Mouse (Mus musculus) lung, embryonic 14.5 days (tissue): ENCODE data around the gene Serinc1. TPM values are rescaled to one million over a fixed set of nuclear protein-coding genes. Genes with fewer than 3 reads are reported as not detected.
A peak's percentile ranks its signal among the peaks of the same experiment; 100 is the strongest.

Source experiments
- ATAC-seq: fragments of 200-750 bp; cut with Nextera tagmentation; 2 replicates; pipeline ENCODE4 v1.8.0; 2017; ENCODE audit warnings: mild to moderate bottlenecking, moderate TSS enrichment, moderate library complexity; ENCODE audit not compliant: insufficient read depth
- DNase-seq: peaks from one replicate; pipeline ENCODE4 v3.0.0-alpha.2; 2015
- H3K27ac ChIP-seq: fragments of 300-500 bp; sonication (generic); 2 replicates; pipeline ENCODE4 v1.5.1; 2014; ENCODE audit warnings: low read depth, mild to moderate bottlenecking, moderate library complexity
- H3K27me3 ChIP-seq: fragments of 300-500 bp; sonication (generic); 2 replicates; pipeline ENCODE4 v1.6.1; 2014; ENCODE audit warnings: low read length, control low read depth; ENCODE audit not compliant: insufficient read depth
- H3K36me3 ChIP-seq: fragments of 300-500 bp; sonication (generic); 2 replicates; pipeline ENCODE4 v1.6.1; 2014; ENCODE audit warnings: control low read depth; ENCODE audit not compliant: insufficient read depth
- H3K4me1 ChIP-seq: fragments of 300-500 bp; sonication (generic); 2 replicates; pipeline ENCODE4 v1.6.1; 2014; ENCODE audit warnings: antibody characterized with exemption, control low read depth; ENCODE audit not compliant: insufficient read depth
- H3K4me2 ChIP-seq: fragments of 300-500 bp; sonication (generic); 2 replicates; pipeline ENCODE4 v1.6.1; 2014; ENCODE audit warnings: mild to moderate bottlenecking
- H3K4me3 ChIP-seq: fragments of 300-500 bp; sonication (generic); 2 replicates; pipeline ENCODE4 v1.5.1; 2014; ENCODE audit warnings: low read depth, low read length
- H3K9ac ChIP-seq: fragments of 300-500 bp; sonication (generic); 2 replicates; pipeline ENCODE4 v1.6.1; 2014
- H3K9me3 ChIP-seq: fragments of 300-500 bp; sonication (generic); 2 replicates; pipeline ENCODE4 v1.6.1; 2016; ENCODE audit warnings: low read depth, low read length, control low read depth
- CTCF ChIP-seq: IDR thresholded peaks from 2 replicates; pipeline ENCODE4 v1.5.1; 2016; ENCODE audit warnings: antibody characterized with exemption, low read depth
- WGBS: fragments of 180-500 bp; shearing (Covaris S2); extraction: QIAGEN DNeasy Blood & Tissue Kit; methylation state at CpG from one replicate; pipeline ENCODE4 v1.1.7; 2014; 5-methylcytosine and 5-hydroxymethylcytosine counted together
- polyA plus RNA-seq: library from polyadenylated mRNA; unstranded; fragments of >200 nt; fragmentation: Nextera tagmentation; extraction: Ambion mirVana; gene quantifications from 2 replicates; pipeline ENCODE4 v1.2.1, GENCODE M21; 2014

Serinc1 gene
- polyA plus RNA-seq, 1 experiment from 2014 or later: 138 TPM

GRCm38 (mm10) chr10:57484741-57485140 is 47.6 kb downstream of the Serinc1 start:
- no peaks in the 10 kb centered on the region for H3K9me3 ChIP-seq
- H3K4me1 ChIP-seq: peaks cover 4% of the 10 kb centered on the region; the same call in 1 of the 2 replicates
- no peak for ATAC-seq
- no peak overlapping the region for H3K9ac ChIP-seq
- no peaks in the 10 kb centered on the region for H3K36me3 ChIP-seq
- no peak overlapping the region for H3K4me3 ChIP-seq
- no peak for DNase-seq
- no peak overlapping the region for H3K4me2 ChIP-seq
- 75% methylated on average over 3 of the region's 3 CpGs for WGBS
- no peak for TF ChIP-seq CTCF
- no peak overlapping the region for H3K27ac ChIP-seq
- no peaks in the 10 kb centered on the region for H3K27me3 ChIP-seq

GRCm38 (mm10) chr10:57481717-57482116 is 50.6 kb downstream of the Serinc1 start:
- ATAC-seq (no peak), DNase-seq (no peak)
- no peak overlapping the region for H3K9ac ChIP-seq
- H3K36me3 ChIP-seq: no peaks in the 10 kb centered on the region
- H3K27me3 ChIP-seq: no peaks in the 10 kb centered on the region
- H3K4me3 ChIP-seq: no peak overlapping the region
- H3K27ac ChIP-seq: no peak overlapping the region
- H3K4me2 ChIP-seq: no peak overlapping the region
- no peaks in the 10 kb centered on the region for H3K4me1 ChIP-seq
- no peak for TF ChIP-seq CTCF
- no peaks in the 10 kb centered on the region for H3K9me3 ChIP-seq
- 34% methylated on average over 5 of the region's 5 CpGs for WGBS

GRCm38 (mm10) chr10:57477121-57477843 is 55.0 kb downstream of the Serinc1 start:
- DNase-seq (peak; percentile 5), ATAC-seq (no peak)
- H3K27me3 ChIP-seq: no peaks in the 10 kb centered on the region
- 66% methylated on average over 9 of the region's 9 CpGs for WGBS
- H3K4me1 ChIP-seq: no peaks in the 10 kb centered on the region
- TF ChIP-seq CTCF: no peak
- H3K36me3 ChIP-seq: no peaks in the 10 kb centered on the region
- no peak overlapping the region for H3K27ac ChIP-seq
- H3K4me3 ChIP-seq: no peak overlapping the region
- no peak overlapping the region for H3K4me2 ChIP-seq
- H3K9me3 ChIP-seq: no peaks in the 10 kb centered on the region
- no peak overlapping the region for H3K9ac ChIP-seq

Other genes starting within 250 kb of the Serinc1 start
- 28.1 and 30.1 TPM in 2 replicates for gene Hsf2, start 46.1 kb downstream of the Serinc1 start, polyA plus RNA-seq
- gene Pkib, start 99.5 kb upstream of the Serinc1 start, polyA plus RNA-seq: 1.4 and 1.9 TPM in 2 replicates